Mouse (Mus musculus) cerebellum, postnatal 25 days (tissue): ENCODE results near the gene Eif2a.
A peak's percentile ranks its signal among the peaks of the same experiment; 100 is the strongest.

Experiments used
- DNase-seq, 2 experiments: peaks; one replicate each; pipeline ENCODE4 v3.0.0; 2021; ENCODE audit warnings: mixed read lengths in 2 of 2

The Eif2a gene

DNA sequence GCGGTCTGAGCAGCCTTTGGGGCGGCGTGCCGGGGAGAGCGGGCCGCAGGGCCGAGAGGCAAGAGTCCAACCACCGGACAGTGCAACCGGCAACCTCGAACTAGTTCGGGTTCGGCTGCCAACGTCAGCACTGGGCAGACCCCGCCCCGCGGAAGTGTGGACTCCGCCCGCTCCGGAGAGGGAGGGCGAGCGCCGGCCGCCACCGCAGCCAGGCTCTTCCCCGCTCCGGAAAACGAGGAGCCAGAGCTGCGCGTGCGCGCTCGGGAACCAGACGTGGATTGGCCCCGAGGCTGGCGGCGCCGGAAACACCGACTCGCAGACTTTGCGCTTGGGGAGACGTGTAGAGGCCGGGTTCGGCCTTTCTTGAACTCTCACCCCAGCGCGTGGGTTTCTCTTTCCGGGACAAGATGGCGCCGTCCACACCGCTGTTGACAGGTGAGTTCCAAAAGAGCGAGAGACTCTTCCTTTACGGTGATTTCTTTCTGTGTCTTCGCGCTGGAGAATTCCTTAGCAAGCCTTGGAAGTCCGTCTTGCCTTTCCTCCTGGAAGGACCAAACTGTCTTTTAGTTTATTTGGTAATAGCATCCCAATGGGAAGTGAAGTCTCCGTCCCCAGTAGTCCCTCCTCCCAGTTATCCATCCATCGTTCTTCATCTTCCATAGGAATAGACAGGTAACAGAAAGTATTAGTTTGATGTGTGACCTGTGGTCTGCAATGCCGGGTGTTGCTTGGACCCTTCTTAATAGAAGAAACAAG, at the start of gene Eif2a, which contains the start of gene Serp1:
TSS of gene Eif2a (plus strand) at position 170 of the 756 bp plus-strand sequence.
TSS of gene Serp1 (minus strand) at position 241 of the 756 bp plus-strand sequence.
- peak; percentile 99 for DNase-seq

DNA sequence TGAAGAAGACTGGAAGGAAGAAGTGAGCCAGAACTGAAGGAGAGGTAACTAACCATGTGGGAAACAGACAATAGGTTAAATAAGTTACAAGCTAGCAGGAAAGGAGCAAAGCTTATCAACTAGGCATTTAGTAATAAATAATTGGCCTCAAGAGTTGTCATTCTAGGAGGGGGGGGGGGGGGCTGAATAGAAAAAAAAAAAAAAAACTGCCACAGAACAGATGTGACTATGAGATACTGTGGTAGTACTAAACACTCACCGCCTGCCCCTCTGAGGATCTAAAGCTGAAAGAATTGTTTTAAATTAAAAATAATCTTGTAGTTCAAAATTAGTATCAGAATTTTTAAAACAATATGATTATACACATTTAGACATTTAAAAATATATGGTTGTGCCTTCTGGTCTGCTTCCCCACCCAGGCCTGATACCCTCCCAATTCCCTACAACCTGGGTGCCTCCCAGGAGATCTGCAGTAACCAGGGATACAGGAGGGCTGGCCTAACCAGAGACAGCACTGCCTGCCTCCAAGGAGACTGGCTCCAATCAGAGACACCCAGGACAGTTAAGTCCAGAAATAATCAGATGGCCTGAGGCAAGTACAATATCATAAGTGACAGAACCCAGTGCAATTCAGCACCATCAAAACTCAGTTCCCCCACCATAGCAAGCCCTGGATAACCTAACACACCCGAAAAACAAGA, 46.7 kb upstream of the Eif2a start:
- DNase-seq = no peak

DNA sequence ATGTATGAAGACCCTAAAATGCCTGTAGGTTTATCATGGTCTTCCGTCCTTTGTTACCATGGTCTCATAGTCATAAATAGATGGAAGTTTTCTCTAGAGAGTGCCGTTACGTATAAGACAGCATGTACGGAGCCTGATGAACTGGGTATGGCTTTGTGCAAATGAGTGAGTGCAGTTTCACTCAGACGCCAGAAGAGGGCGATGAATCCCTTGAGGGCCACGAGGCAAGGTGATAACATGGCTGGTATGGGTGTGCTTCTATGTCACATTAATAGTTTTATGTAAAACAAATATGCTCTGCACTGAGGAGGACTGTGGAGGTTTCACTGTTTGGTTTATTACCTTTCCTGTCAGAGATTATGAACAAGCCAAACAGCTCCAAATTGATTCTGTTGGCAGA, 39.7 kb upstream of the Eif2a start:
- no peak for DNase-seq

DNA sequence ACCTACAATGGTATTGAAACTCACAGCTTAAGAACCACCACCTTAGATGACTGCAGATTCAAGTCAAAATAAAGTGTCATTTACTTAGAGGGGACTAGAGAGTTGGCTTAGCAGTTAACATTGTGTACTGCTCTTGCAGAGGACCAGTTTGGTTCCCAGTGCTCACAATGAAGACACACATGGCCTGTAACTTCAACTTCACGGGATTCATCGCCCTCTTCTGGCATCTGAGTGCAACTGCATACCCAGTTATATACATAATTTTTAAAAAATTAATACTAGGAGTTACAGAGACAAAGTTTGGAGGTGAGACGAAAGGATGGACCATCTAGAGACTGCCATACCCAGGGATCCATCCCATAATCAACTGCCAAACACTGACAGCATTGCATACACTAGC, 38.5 kb upstream of the Eif2a start:
- no peak for DNase-seq

DNA sequence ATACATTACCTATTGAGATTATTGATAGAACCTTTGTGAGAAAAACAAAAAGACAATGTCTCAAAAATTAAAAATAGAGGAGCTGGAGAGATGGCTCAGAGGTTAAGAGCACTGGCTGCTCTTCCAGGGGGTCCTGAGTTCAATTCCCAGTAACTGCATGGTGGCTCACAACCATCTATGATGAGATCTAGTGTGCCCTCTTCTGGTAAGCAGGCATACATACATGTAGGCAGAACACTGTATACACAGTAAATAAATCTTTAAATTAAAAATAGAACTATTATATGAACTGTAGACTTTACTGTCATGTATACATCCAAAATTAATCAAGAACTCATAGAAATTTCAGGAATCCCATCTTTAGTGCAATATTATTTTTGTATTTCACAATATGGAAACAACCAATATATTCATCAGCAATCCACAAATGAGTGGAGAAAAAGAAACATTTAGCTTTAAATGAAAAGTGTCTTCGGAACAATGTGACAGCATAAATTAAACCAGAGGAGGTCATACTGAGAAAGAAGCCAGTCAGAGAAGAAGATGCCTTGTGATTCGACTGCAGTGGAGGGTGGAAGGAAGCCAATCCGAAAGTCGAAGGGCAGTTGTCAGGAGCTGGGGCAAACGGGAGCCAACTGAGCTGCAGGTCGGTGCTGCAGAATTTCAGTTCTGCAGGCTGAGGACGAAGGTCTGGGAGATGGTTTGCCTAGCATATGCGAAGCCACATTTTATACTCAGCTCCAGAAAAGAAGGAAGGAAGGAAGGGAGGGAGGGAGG, 37.4 kb upstream of the Eif2a start:
- no peak for DNase-seq

DNA sequence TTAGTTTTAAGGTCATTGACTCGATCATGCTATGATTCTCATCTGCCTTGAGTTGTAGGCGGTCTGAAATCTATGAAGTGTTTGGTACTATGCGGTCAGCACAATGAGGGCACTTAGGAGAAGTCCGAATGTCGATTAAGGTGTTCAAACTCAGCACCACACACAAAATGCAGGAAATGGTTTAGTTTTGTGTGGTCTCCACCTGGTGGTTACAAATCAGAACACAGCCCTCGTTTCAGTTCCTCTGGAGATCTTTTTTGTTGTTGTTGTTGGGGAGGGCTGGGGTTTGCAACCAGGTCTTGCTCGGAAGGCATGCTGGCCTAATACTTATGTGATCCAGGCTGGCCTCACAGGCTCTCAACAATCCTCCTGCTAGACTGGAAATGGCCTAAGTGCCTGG, 34.8 kb upstream of the Eif2a start:
- peak; percentile 13 to 45 for DNase-seq

DNA sequence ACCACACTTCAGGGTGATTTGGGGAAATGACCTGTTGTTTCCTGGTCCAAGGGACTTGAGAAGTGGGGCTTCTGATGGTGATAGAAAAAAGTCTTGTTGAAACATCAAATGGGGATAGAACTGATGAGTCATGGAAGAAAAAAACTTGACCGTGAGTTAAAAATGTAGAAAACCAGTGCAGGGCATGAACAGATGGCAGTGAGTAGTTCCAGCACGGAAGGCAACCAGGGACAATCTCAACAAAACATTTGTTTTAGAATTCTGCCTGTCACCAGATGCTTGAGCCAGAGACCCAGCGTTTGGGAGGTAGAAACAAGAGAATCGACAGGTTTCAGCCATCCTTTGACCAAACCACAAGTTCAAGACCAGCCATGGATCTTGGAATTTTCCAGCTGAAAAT, 32.0 kb upstream of the Eif2a start:
- no peak for DNase-seq

DNA sequence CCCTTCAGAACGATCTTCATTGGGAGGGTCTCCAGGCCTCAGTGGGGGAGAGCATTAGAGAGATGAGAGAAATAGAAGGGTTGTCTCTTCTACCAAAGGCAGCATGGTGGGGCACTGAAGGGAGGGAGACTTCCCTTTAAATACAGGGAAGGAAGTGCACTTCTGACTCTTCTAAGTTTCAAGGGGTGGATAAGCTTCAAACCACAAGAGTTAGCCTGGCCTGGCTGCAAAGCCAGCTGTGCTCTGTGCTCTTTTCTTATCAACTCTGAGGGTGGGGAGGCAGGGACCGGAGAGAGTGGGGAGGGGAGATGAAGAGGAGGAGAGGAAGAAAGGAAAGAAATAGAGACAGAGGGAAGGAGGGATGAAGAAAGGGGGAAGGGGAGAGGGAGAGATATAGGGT, 23.7 kb upstream of the Eif2a start:
- DNase-seq = no peak

DNA sequence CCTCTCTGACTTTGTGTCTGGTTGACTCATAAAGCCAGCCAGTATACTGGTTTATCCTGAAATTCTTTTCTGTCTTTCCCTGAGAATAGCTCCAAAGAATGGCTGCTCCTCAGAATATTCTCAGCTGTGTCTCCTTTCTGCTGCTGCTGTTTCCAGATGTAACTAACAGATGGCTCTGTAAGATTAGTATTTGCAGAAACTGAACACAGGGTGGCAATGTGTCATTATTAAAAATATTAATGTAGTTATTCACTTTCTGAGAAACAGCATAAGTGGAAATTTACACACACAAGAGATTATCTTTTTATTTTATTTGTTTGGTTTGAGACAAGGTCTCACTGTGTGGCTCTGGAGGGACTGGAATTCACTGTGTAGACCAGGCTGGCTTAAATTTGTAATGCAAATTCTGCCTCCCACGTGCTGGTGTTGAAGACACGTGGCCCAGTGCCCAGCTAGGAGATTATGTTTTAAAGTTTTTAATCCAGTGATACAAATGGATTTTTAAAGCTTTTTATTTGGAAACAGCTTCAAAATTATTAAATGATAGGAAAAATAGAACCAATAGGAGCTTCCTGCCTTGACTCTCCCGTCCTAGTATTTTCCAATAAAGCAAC, 21.8 kb upstream of the Eif2a start:
- DNase-seq = no peak

DNA sequence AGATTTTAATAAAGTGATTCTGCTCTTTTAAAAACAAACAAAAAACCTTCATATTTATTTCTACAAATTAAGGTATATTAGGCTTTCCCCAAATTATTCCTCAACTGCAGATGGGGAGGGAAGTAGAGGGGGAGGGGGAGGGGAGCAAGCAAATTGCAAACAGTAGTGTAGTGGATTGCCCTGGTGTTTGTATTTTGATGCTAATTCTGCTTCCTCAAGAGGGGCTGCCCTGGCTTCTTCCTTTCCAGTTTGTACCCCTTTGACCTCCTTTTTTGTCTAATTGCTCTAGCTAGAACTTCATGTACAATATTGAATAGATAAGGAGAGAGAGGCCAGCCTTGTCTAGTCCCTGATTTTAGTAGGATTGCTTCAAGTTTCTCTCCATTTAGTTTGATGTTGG, 20.9 kb upstream of the Eif2a start:
- DNase-seq = no peak

DNA sequence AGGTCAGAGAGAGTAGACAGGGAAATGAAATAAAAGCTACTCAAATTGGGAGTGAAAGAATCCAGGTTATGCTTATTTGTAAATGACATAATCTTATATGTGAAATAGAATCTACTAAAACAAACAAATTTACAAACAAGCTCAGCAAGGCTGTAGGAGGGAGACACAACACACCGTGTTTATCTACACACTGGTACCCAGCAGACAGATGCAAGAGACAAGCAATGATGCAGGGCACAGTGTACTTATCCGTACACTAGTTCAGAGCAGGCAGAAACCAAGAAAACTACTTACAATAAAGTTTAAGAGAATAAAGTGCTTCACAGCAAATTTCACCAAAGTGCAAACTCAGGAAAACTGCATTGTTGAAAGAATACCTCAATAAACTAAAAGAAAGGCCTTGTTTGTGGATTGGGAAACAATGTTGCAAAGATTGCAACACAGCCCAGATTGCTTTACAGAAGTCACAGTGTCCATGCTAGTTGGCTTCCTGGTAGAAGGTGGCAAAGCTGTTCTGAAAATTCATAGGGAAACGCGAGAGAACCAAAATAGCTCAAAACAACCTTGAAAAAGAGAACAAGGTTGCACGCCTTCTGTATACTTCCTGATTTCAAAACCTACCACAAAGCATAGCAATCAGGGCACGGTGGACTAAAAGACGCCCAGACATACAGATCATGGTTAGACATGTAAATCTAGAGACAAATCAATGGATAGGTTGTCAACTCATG, 17.4 kb upstream of the Eif2a start:
- DNase-seq = no peak

DNA sequence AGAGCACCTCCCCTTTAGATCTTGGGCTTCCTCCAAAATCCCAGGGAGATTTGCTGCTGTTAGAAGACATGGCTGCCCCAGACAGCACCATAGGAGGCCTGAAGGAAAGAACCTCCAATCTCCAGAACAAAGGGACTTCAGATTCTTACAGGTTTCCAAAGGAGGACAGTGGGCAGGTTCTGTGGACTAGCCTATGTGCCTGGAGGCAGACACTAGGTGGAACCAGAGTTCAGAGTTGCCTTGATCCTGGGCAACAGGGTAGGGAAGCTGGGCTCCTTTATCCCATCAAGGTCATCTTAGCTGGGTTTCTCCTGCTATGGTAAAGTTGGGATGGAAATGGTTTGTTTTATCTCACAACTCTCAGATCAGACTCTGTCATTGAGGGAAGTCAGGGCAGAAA, 14.0 kb upstream of the Eif2a start:
- DNase-seq = no peak

DNA sequence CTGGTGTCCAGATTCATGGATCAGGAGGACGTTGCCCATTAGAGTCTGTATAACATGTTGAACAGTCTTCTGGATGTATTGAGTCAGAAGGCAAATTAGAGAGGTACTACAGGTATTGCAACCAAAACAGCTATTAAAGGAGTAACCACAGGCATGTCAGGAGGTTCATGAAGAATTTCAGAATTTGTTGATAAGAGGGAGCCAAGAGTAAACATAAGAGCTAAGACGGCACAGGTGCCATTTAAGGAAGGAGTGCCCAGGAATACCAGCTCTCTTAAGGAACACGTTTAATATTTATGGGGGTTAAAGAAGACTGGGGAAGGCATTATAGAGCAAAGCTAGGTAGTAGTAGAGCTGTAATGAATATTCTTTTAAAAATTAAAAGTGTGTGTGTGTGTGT, 12.9 kb upstream of the Eif2a start:
- DNase-seq = no peak

DNA sequence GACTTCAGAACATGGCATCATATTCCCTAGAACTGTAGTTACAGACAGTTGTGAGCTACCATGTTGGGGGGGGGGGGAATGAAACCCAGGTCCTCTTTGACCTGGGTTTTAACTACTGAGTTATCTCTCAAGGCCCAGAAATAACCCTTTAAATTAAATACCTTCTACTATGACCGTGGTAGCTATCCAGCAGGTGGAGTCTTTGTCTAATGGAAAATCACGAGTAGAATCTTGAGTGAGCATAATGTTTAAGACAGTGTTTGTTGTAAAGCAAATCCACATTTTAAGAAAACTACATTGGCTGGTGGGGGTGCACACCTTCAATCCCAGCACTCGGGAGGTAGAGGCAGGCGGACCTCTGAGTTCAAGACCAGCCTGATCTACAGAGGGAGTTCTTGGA, 12.1 kb upstream of the Eif2a start:
- DNase-seq = no peak

DNA sequence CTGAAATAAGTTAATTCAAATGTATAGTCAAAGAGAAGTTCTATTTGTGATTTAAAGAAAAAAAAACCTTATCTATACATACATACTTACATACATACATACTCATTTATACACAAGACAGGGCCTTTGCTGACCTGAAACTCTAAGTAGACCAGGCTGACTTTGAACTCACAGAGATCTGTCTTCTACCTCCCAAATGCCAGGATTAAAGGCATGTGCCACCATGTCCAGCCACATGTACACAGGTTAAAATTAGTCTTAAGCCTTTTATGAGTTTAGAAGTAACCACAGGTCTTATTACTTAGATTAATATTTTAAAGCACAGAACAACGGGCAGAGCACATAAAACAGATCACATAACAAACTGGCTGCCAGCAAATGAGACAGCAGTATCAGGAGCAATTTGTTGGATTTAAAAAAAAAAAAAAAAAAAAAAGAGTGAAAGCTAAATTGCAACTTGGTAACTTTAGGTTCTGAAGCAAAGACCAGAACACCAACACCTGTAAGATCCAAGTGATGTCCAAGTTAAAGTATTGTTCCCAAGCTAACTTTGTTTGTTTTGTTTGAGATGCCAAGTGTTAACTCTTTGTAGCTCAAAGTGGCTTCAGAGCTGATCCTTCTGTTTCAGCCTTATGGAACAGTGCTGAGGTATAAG, 9.5 kb upstream of the Eif2a start:
- DNase-seq = no peak

DNA sequence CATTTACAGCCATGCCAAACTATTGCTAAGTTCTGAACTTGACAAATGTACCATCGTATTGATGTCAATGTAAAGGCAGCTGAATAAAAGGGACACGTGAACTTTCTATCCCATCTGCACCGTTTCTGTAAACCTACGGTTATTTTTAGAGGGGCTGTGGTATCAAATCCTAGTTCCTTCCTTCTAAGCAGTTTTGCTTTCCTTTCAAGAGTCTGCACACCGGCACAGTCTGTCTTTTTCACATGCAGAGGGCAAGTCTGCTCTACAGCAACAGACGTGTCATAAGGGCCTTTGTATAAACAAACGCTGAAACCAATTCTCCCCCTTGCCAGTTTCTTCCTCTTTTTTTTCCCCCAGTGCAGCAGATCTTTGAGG, 9.0 kb upstream of the Eif2a start:
- DNase-seq = no peak

DNA sequence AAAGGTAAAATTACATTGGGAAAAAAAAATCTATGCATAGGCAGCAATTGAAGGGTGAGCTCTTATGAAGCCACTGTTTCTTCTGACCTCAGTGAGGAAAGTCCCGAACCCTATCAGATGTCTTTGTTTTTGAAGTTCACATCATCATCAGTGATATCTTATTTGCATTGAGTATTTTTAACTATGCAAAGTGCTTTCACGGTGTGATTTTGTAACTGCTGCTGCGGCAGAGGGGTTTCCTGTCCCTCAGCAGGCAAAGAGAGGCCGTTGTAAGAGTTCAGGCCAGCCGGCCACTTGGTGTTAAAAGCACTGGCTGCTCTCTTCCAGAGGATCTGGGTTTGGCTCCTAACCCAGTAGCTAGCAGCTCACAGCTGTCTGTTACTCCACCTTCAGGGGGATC, 8.4 kb upstream of the Eif2a start:
- no peak for DNase-seq

DNA sequence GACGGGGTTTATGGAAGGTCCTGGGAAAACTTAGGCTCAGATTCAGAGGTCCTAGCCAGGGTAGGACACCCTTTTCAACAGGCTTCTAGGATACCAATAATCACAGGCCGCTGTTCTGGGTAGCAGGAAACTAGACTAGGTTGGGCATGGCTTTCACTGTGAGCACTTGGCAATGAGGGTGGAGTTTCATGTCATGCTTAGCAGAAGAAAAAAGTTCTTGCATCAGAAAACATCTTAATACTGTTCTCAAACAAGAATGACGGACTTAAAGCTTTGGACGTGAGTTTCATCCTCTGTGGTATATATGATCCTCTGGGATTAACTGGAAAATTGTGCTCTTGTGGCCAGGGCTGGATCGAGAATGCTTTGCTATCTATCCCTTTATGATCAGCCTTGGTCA, 7.8 kb upstream of the Eif2a start:
- no peak for DNase-seq

DNA sequence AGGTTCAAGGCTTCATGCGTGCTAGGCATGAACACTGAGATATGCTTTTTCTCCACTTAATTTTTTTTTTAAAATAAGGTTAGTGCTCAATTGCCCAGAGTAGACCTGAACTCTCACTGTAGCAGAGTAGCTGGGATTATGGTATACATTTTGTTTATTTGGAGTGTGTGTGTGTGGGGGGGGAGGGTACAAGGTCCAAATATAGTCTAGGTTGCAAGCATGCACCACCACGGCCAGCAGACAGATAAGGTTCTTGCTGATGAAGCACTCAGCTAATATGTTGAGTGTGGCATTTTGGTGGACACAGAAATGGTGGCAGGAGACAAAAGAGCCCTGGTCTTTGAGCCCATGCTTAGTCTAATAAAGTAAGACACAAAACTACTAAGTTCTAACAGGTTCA, 6.7 kb upstream of the Eif2a start:
- no peak for DNase-seq

DNA sequence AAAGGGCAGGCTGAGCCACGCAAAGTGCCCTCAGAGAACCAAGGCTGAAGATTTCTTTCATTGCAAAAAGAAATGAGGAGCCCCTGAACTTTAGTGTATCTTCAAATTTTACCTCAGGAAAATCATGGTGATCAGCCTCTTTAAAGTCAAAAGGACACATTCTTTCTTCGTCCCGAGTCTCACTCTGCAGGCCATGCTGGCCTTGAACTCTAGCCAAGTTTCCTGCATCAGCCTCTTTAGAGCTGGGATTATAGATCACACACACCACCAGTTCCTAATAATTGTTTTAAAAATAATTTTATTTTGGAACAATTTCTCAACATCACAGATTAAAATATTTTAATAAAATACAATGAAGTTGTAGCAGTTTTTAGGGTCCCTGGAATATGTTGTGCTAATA, 6.1 kb upstream of the Eif2a start:
- DNase-seq = no peak

DNA sequence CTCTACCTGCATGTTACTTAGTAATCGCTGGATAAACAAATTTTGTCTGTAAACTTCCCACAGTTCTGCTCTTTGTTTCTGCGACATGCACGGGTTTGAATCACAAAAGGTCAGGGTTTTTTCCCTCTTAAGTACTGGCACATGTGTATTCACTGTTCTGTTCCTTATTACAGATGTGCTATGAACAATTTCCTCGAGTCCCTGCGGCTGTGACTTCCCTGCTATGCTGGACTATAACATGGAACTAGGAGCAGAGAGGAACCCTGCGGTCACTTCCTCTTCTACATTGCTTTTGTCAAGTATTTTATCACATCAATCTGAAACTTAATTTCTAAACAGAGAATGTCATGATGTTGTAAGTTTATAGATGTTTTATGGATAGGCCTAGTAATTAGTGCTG, 5.3 kb upstream of the Eif2a start:
- no peak for DNase-seq

DNA sequence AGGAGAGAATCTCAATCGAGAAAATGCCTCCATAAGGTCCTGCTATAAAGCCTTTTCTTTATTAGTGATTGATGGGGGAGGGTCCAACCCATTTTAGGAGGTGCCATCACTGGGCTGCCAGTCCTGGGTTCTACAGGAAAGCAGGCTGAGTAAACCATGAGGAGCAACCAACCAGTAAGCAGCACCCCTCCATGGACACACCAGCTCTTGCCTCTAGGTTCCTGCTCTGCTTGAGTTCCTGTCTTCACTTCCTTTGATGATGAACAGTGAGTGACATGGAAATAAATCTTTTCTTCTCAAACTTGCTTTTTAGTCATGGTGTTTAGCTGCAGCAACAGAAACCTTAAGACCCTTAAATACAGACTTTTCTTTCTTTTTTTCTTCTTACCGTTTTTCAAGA, 4.3 kb upstream of the Eif2a start:
- DNase-seq = no peak
